Mouse (Mus musculus) lung, adult 2 months (tissue): ENCODE results near the gene Gdf1. TPM values are rescaled to one million over a fixed set of nuclear protein-coding genes. Genes with fewer than 3 reads are reported as not detected.

ENCODE experiments used
- DNase-seq: peaks from one replicate; pipeline ENCODE4 v3.0.0; 2022
- H3K4me1 ChIP-seq: fragments of 200-500 bp; 2 replicates; pipeline ENCODE4 v1.6.1; 2011; ENCODE audit warnings: low read length; ENCODE audit not compliant: control insufficient read depth, insufficient read depth
- H3K4me3 ChIP-seq: fragments of 200-500 bp; replicated peaks from 2 replicates; pipeline ENCODE3; 2011; ENCODE audit warnings: low read depth, mild to moderate bottlenecking, control low read depth, low read length; ENCODE audit errors: extremely low read depth
- CTCF ChIP-seq: fragments of 200-500 bp; IDR thresholded peaks from 2 replicates; pipeline ENCODE4 v1.5.1; 2011; ENCODE audit warnings: mild to moderate bottlenecking, low read length, control low read depth; ENCODE audit not compliant: insufficient read depth
- POLR2A ChIP-seq: fragments of 200-500 bp; IDR thresholded peaks from 2 replicates; pipeline ENCODE4 v1.6.1; 2011; ENCODE audit warnings: low read depth, mild to moderate bottlenecking, control low read depth, low read length, borderline replicate concordance; ENCODE audit errors: extremely low read depth
- WGBS: fragments of 180-500 bp; shearing (Covaris S2); methylation state at CpG from one replicate; pipeline ENCODE4 v1.1.7; 2018; 5-methylcytosine and 5-hydroxymethylcytosine counted together
- polyA plus RNA-seq: library from polyadenylated mRNA; depleted of rRNA; stranded (reverse); fragments of >200 nt; gene quantifications from 2 replicates; pipeline ENCODE4 v1.2.3, GENCODE M21; 2012

The Gdf1 gene
- polyA plus RNA-seq, 1 experiment: 1.1 TPM

DNA sequence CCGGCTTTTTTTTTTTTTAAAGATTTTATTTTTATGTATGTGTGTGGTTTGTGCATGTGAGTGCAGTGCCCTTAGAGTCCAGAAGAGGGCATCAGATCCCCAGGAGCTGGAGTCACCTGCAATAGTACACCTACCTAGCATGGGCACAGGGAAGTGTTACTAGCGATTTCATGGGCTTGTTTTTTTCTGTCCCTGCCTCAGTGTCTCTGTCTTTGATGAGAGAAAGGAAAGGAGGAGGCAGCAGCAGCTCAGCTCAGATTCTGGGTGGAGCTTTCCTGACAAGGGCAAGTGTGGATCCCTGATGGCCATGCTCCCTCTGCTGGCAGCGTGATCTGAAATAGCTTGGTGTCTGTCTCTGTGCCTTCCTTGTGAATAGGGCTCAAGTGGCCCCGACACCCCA is 31.2 kb downstream of the Gdf1 start:
- Histone ChIP-seq H3K4me1 (no peaks in the 10 kb centered on the region), H3K4me3 (no peak overlapping the region)
- no peak for DNase-seq
- WGBS: 40% methylated on average over 4 of the region's 4 CpGs
- TF ChIP-seq POLR2A: no peak
- TF ChIP-seq CTCF: peak; percentile 23; the same call in 1 of the 2 replicates

DNA sequence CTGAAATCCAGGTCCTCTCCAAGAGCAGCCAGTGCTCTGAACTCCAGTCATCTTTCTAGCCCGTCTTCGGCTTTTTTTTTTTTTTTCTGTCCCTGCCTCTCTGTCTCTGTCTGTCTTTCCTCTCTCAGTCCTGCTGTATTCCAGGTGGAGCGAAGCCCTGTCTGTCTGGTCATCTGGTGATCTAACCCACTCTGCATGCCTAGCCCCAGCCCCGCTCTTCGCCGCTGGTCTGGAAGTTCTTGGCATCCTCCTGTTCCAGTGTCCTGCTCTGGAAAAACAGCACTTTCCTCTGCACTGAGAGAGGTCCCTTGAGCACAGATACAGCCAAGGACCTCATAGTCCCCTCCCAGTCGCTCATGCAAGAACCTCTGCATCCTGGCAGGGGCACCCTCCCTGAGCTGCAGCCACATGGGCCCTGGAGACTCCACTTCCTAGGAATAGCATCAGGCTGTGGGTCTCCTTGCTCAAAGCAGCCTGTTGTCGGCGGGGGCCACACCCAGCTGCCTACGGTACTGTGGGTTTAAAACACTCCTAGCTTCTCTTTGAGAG is 31.9 kb downstream of the Gdf1 start:
- Histone ChIP-seq H3K4me3 (no peak overlapping the region), H3K4me1 (no peaks in the 10 kb centered on the region)
- TF ChIP-seq CTCF (no peak), POLR2A (no peak)
- no peak for DNase-seq
- 72% methylated on average over 10 of the region's 10 CpGs for WGBS

DNA sequence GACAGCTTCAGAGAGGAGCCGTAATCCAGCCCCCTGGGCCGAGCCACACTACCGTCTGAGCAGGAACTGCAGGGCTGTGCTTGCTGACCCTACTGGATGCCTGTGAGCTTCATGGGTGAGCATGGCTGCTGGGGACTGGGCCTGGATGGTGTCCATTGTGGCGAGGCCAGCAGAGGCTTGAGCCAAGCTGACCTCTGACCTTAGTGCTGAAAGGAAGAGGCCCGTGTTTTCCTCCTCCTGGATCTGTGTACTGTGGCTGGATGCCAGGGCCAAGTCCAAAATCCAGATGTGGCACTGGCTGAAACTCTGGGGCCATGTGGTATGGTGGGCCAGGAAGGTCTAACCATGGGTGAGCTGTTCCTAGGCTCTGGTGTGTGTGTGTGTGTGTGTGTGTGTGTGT is 34.4 kb downstream of the Gdf1 start:
- no peak for DNase-seq
- no peak for TF ChIP-seq CTCF
- no peak for TF ChIP-seq POLR2A
- no peak overlapping the region for H3K4me3 ChIP-seq
- WGBS: 44% methylated on average over 5 of the region's 5 CpGs
- no peaks in the 10 kb centered on the region for H3K4me1 ChIP-seq

GRCm38 (mm10) chr8:70366588-70366987 is 37.0 kb downstream of the Gdf1 start:
- DNase-seq: no peak
- Histone ChIP-seq H3K4me3 (no peak overlapping the region), H3K4me1 (no peaks in the 10 kb centered on the region)
- no peak for TF ChIP-seq CTCF
- no peak for TF ChIP-seq POLR2A
- 66% methylated on average over 5 of the region's 5 CpGs for WGBS

DNA sequence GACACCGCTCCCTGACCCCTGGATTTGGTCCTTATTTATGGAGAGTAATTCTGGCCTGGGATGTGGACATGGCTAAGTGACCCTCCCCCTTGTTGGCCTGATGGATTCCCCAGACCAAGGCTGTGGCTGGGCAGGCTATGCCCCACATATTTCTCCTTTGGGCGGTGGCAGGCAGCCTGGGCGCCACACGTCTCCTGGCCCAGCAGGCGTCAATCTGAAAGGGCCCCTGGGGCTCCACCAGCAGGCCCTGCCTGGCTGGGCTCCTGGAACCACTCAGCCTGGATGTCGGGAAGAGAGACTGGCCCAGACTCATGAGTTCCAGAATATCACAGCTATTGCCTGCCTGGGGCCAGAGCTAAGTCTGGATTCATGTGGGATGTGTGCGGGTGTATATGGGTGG is 40.9 kb downstream of the Gdf1 start:
- DNase-seq: no peak
- 85% methylated on average over 7 of the region's 7 CpGs for WGBS

GRCm38 (mm10) chr8:70371951-70372350 is 42.3 kb downstream of the Gdf1 start:
- 42% methylated on average over 6 of the region's 6 CpGs for WGBS
- no peak for TF ChIP-seq CTCF
- TF ChIP-seq POLR2A: no peak
- Histone ChIP-seq H3K4me3 (no peak overlapping the region), H3K4me1 (peaks cover 3% of the 10 kb centered on the region; the same call in 1 of the 2 replicates)
- no peak for DNase-seq

More for the DNA sequence above, 40.9 kb downstream of the Gdf1 start:
- Histone ChIP-seq H3K4me1 (peaks cover 3% of the 10 kb centered on the region; the same call in 1 of the 2 replicates), H3K4me3 (no peak overlapping the region)
- no peak for TF ChIP-seq CTCF
- TF ChIP-seq POLR2A: no peak

DNA sequence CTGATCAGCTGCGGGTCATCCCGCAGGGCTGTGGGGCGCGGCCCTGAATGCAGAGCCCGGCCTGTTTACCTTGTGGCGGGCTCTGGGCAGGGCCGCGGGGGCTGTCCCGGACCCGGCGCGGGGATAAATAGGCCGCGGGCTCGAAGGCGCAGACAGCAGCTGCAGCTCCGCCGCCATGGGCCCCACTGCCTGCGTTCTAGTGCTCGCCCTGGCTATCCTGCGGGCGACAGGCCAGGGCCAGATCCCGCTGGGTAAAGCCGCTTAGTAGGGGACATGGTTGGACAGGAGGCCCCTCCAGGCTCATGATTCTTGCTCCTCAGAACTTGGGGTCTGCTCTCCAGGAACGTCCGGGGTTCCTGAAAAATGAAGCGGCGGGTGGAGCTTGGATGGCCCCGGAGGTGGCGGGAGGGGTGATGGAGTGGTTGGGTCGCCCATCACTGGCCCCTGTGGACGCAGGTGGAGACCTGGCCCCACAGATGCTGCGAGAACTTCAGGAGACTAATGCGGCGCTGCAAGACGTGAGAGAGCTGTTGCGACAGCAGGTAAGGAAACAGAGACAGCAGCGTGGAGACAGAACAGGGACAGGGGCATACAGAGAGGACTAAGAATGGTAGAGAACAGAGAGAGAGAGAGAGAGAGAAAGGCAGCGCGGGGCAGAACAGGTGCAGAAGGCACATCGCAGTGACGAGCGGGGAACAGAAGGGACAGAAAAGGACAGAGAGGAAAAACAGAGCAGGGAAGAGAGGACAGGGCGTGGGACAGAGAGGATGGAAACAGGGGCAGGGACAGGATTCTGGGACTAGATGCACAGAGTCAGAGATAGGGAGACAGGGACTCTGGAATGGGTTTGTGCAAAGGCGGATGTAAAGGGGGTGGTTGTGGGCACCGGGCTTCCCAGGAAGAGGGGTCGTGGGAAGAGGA is 44.0 kb downstream of the Gdf1 start, which contains the start of gene Comp:
Comp (plus strand) TSS at position 162 of the 921 bp plus-strand sequence.
- 7% methylated on average over 47 of the region's 47 CpGs for WGBS

DNA sequence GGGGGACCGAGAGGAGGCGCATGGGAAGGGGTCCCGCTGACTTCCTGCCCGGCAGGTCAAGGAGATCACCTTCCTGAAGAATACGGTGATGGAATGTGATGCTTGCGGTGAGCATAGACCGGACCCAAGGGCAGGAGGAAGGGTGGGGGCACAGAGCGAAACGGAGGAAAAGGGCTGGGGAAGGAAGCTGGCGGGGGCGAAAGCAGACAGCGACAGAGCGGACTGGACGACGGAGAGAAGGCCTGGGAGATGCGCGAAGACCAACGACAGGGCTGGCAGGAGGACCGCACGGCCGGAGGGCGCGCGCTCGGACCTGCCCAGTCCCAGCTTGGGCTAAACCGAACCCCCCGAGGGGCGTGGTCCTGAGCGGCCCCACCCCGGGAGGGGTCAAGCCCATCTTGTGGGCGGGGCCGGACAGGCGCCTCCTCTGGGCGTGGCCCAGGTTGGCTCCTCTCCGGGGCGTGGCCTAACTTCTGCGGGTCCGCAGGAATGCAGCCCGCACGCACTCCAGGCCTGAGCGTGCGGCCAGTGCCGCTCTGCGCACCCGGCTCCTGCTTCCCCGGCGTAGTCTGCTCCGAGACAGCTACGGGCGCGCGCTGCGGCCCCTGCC is 44.8 kb downstream of the Gdf1 start:
- peak; percentile 75 for DNase-seq
- Histone ChIP-seq H3K4me1 (peaks cover 3% of the 10 kb centered on the region; the same call in 1 of the 2 replicates), H3K4me3 (no peak overlapping the region)
- WGBS: 1% methylated on average over 53 of the region's 53 CpGs
- TF ChIP-seq POLR2A (no peak), CTCF (no peak)

More for the DNA sequence above, 44.0 kb downstream of the Gdf1 start, which contains the start of gene Comp:
- H3K4me3 ChIP-seq: no peak within 1 kb of the TSS
- no peak for DNase-seq
- peaks cover 3% of the 10 kb centered on the region; the same call in 1 of the 2 replicates for H3K4me1 ChIP-seq
- TF ChIP-seq POLR2A (no peak), CTCF (no peak)

- DNase-seq: peak; percentile 24
- Histone ChIP-seq H3K4me3 (no peak overlapping the region), H3K4me1 (peaks cover 3% of the 10 kb centered on the region; the same call in 1 of the 2 replicates)
- WGBS: 6% methylated on average over 35 of the region's 35 CpGs
- no peak for TF ChIP-seq CTCF
- no peak for TF ChIP-seq POLR2A
Observed at GRCm38 (mm10) chr8:70375212-70375859, 45.7 kb downstream of the Gdf1 start.
